Mouse (Mus musculus): ENCODE results near the gene Nras.

The Nras gene

GRCm38 (mm10) chr3:103058207-103059157 is at the start of gene Nras:
Nras (plus strand) TSS chr3:103058285.
- in situ Hi-C loops (cut with MboI, MseI): no loop called here

DNA sequence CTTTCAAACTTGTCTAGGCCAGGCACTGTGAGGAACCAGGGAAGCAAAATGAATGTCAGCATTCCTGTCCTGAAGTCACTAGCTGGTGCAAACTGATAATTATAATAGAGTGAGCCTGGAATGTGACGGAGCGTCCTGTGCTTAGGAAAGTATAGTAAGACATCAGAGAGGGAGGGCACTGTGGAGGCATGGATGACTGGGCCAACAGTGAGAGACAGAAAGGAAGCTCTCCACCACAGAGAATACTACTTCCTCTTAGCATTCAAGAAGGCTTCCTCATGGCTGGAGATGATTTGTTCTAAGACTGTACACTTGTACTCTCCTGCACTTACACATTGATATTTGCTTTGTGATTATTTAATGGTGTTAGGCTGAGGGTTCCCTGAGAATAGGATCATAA is 40.7 kb upstream of the Nras start:
- in situ Hi-C loops (cut with MboI, MseI): loop anchor here in 1 of 2 experiments (10.0 kb wide), 1 partner anchor 303 kb away; no protein-coding TSS in a partner anchor

DNA sequence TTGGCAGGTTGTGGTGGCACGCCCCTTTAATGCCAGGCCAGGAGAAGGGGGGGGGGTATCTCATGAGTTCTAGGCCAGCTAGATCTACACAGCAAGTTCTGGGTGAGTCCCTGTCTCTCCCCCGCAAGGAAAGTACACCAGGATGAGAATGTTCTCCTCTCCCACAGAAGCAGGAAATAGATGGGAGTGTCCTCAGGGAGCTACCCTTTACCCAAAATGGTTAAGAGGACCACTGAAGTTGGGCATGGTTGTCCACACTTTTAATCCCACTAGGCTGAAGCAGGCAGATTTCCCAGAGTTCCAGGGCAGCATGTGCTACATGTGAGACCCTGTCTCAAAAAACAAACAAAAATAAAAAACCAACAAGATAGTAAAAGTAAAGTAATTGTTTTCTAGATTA is 38.6 kb upstream of the Nras start:
- in situ Hi-C loops (cut with MboI, MseI): loop anchor here in 1 of 2 experiments (10.0 kb wide), 1 partner anchor 305 kb away; no protein-coding TSS in a partner anchor

DNA sequence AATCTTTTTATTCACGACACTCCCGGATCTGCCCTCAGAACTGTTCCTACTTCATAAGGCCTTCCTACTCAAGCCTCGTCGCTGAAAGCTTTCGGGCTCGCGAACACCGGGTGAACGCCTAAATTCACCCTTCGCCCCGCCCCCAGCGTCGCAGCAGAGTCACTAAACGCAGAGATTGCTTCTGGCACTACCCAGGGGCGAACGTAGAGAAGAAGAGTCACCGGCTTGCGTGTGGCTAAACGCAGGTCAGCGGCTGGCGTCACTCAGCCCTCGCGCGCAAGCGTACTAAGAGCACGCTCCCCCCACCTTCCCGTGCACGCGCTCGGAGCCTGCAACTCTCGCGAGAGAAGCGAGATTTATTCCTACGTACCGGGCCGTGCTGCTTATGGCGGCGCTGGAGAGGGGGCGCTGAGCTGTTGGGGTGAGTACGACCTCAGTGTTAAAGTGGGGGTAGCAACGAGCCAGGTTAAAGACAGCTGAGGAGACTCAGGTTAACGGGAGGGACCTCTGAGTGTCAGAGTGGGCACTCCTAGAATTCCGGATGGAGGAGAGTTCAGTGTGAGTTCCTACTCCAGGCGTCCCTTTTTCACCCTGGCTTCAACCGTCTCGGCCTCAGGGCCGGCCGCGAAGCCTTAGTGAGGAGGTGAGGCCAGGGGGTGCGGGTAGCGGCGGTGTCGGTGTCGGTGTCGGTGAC is 37.7 kb upstream of the Nras start, which contains the start of gene Csde1:
Gene Csde1, plus strand, starts transcription at position 178 of the 694 bp plus-strand sequence.
- in situ Hi-C loops (cut with MboI, MseI): loop anchor here in 1 of 2 experiments (10.0 kb wide), 1 partner anchor 154 kb away; the partner anchor contains the start of gene Bcas2

DNA sequence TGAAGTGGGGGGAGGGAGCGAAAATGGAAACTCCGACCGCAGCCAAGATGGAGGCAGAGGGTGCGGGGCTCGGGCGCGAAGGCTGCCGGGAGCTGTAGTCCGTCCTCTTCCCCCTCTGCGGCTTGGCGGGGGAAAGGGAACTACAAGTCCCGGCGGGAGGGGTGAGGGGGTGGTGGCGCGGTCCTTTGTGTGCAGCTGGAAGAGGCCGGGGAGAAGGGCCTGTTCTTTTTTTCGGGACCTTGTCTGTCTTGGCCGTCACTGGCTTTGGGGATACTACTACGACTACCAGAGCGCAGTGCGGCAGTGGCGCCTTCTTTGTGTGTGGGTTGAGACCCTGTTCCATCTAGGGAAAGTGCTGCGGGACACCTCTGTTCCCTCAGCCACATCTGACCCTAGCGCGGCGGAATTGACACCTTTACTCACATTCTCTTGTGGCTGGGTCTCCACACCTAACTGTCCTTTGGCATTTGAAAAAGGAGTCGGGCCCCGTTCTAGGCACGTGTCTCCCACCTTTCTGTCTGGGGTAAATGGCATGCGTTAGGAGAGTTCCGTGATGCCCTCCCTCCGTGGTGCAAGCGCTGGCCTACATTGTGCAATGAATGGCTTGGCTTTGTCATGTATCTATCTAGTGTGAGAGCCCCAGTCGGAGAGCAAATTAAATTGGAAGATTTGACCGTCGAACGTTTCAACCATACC is 37.0 kb upstream of the Nras start:
- in situ Hi-C loops (cut with MboI, MseI): loop anchor here in 1 of 2 experiments (10.0 kb wide), 1 partner anchor 154 kb away; the partner anchor contains the start of gene Bcas2

DNA sequence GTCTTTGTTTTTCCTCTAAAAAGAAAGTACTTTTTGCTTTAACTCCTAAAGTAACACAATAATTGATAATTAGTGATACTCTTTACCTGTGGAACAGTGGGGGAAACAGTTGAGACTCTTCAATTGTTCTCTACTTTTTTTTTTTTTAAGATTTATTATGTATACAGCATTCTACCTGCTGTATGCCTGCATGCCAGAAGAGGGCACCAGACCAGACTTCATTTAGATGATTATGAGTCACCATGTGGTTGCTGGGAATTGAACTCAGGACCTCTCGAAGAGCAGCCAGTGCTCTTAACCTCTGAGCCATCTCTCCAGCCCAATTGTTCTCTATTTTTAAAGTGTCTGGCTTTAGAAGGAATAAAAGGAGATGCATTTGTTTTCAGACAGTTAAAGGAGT is 31.9 kb upstream of the Nras start:
- in situ Hi-C loops (cut with MboI, MseI): loop anchor here (10.0 to 25.0 kb wide), 2 partner anchors 149 to 1439 kb away; partner anchors contain the start of gene Bcas2 (in 1 of the 2)

- in situ Hi-C loops (cut with MboI, MseI): loop anchor here in 1 of 2 experiments (25.0 kb wide), 1 partner anchor 1453 kb away; no protein-coding TSS in a partner anchor
These were observed 17.8 kb upstream of the Nras start for GRCm38 (mm10) chr3:103040285-103040684.

DNA sequence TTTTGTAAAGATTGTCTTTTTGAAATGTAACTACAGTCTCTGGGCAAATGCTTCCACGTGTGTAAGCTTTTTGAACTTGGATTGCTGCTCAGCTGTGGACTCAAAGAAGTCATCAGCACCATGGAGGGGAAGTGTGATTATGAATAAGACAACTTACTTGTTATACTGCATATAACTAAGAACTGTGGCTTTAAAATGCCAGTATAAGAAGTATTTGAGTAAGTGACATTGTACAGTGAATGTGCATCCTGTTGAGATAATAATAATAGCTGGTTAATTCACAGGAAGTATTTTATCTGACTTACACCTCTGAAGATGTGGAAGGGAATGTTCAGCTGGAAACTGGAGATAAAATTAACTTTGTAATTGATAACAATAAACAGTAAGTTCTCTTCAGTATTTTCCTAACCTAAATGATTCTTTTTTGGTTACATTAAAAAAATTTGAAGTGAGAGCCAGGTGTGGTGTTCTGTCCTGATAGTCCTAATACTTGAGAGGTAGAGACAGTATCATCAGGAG is 17.2 kb upstream of the Nras start:
- in situ Hi-C loops (cut with MboI, MseI): loop anchor here in 1 of 2 experiments (25.0 kb wide), 1 partner anchor 1454 kb away; no protein-coding TSS in a partner anchor

DNA sequence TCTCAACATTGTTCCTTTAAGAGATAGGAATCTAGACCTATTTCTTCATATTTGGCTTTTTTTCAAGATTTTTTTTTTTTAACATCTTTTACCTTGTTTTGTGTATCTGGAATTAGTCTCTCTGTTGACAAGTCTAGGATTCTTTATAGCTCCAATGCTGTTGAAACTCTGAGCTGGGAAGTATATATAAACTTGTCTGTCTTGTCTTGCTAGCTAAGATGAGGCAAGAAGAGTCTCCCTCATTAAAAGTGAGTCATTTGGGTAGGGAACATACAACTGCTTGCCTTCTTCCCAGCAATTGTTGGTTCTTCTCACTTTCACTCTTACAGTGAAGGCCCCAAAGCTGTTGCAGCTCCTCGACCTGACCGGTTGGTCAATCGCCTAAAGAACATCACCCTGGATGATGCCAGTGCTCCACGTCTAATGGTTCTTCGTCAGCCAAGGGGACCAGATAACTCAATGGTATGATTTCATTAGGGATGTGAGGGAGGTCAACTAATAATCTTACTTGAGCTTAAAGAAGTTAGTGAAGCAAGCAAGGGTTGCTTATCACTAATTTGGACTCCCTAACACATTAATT is 2.0 kb upstream of the Nras start:
- in situ Hi-C loops (cut with MboI, MseI): no loop called here

- in situ Hi-C loops (cut with MboI, MseI): no loop called here
These were observed 333 bp upstream of the Nras start for GRCm38 (mm10) chr3:103057752-103058151.

DNA sequence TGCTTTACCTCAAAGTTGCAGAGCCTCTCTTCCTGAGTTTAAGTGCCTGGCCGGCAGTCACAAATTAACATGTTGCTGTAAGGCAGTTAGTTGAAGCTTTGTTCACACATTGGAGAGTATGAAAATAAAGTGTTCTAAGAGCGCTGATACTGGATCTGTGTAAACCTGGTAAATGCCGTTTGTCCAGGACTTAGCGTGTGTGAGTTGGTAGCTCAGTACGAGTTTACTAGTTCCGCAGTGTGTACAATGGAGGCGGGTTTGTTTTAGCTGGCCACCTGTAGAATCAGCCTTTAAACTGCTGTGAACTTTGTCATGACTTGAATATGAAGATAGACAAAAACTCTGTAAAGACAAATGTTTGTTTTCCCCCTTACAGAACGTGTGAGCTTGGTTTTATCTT is 8.8 kb downstream of the Nras start:
- in situ Hi-C loops (cut with MboI, MseI): no loop called here

GRCm38 (mm10) chr3:103068971-103069370 is 10.9 kb downstream of the Nras start:
- in situ Hi-C loops (cut with MboI, MseI): no loop called here

- in situ Hi-C loops (cut with MboI, MseI): no loop called here
These were observed 15.7 kb downstream of the Nras start, which contains the start of gene Ampd1 for GRCm38 (mm10) chr3:103073771-103074170. Ampd1 (plus strand) TSS chr3:103074014.

- in situ Hi-C loops (cut with MboI, MseI): loop anchor here in 1 of 2 experiments (5.0 kb wide), 1 partner anchor 81 kb away; no protein-coding TSS in a partner anchor
These were observed 17.8 kb downstream of the Nras start for GRCm38 (mm10) chr3:103075871-103076270.

DNA sequence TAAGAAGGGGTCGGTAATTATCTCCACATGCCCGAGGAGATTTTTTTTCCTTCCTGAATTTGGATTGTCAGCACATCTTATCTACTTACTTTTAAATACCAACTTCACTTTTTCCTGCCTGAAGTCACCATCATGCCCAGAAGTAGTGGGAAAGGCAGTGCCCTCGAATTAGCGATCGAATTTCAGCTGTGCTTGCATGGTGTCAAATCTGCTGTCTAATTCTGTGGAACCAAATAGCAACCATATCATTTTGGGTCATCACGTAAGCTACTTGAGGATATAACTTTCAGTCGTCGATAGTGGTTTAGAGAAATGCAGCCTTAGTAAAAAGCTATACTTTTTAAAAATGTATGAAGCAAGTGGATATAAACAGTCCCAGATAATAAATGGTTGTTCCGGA is 18.4 kb downstream of the Nras start:
- in situ Hi-C loops (cut with MboI, MseI): loop anchor here in 1 of 2 experiments (5.0 kb wide), 1 partner anchor 81 kb away; no protein-coding TSS in a partner anchor

DNA sequence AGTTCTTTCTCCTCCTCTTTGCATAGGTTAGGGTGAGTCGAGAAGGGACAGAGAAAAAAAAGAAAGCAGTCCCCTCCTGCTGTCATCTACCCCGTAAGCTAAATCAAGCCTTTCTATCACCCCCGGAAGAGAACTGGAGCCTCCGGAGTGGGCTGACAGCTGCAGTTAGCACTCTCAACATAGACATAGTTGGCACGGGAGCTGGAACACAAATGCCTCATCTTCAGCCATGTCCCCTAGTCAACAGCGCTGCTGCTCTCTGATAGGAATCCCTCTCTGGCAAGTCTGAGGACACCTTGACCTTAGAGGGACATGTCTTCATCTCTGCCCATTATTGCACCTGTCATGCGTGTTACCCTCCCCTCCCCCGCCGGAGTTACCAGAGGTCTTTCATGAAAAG is 21.2 kb downstream of the Nras start:
- in situ Hi-C loops (cut with MboI, MseI): loop anchor here in 1 of 2 experiments (5.0 kb wide), 1 partner anchor 78 kb away; no protein-coding TSS in a partner anchor

- in situ Hi-C loops (cut with MboI, MseI): no loop called here
These were observed 23.0 kb downstream of the Nras start for GRCm38 (mm10) chr3:103081051-103081450.

DNA sequence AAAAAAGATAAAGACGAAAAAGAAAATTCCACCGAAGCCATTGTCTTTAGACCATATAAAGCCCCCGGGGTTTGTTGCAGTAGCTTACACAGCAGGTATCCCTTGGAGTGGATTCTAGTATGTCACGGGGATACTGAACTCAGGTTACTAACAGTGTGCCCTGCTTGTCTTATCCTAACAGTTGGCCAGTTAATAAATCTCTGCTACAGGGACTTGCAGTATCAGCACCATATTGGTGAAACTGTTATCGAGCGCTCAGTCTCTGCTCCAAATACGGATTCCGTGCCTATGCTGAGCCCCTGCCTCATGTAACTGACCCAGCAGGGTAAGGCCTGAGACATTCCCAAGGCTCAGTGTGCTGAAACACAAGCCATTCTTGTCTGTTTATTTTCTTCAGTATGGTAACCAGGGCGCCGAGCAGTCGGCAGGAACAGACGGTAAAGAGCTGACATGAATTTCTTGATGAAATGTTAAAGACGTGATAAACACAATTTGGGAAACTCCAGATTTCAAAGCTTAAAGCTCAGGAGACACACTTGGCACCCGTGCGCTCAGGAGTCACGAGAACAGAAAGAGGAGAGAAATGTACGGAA is 23.9 kb downstream of the Nras start:
- in situ Hi-C loops (cut with MboI, MseI): no loop called here

DNA sequence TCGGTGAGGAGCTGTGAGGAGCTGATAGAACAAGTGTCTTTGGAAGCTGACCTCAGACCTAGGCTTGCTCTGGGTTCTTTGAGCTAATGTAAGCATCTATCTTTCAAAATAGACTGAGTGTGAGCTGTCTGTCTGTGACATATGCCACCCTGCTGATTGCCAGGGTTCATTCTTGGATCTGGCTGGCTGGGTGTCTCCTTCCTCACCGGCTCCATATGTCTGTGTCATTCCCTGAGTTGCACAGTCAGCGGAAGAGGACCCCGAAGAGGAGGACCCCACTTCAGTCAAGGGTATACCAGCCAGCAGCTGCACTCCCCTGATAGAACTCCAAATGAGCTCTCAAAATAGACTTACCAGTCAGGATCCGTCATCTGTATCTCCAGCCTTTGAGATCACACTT is 24.7 kb downstream of the Nras start:
- in situ Hi-C loops (cut with MboI, MseI): no loop called here

DNA sequence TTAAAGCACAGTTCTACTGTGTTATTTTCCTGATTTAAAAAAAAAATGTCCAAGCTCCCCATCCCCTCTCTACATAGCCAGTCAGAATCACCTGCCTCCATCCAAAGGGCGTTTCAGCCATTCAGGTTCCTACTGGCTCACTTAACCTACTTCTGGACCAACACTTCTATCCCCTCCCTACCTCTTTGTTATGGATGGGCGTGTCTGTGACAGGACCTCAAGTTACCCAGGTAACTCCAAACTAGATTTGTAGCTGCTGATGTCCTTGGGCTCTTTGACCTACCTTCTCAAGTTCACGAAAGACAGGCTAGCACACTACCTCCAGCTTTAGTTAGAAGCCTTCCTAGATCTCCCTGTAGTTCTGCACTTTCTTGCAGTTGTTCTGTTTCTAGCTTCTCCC is 27.9 kb downstream of the Nras start:
- in situ Hi-C loops (cut with MboI, MseI): no loop called here

All from T-helper 17 cell (primary cell).